Mouse (Mus musculus) stomach, postnatal 0 days (tissue): ENCODE data around the gene Pik3cd.

Experiments
- CTCF ChIP-seq: IDR thresholded peaks from 2 replicates; pipeline ENCODE4 v1.5.1; 2016; ENCODE audit warnings: antibody characterized with exemption, low read depth, mild to moderate bottlenecking, moderate library complexity
- EP300 ChIP-seq: optimal IDR thresholded peaks from 2 replicates; pipeline ENCODE3; 2016; ENCODE audit warnings: antibody characterized with exemption

- TF ChIP-seq CTCF = peak; percentile 77
- no peak for TF ChIP-seq EP300
These were observed 9.6 kb upstream of the Pik3cd start for GRCm38 (mm10) chr4:149711955-149712354.
